Mouse (Mus musculus) kidney, adult 8-10 months (tissue): ENCODE measurements at regions not wholly inside any gene's neighbourhood (a gene's known extent, or its start where the extent isn't known, plus 50 kb on each side); places are given as distances from the start of the nearest gene placed in this dataset.
"Not testable (repeated sequence)": the region's sequence is repeated elsewhere in the genome, so short reads cannot be mapped to it uniquely, and the experiment has no call there.

Source experiments
- DNase-seq, 2 experiments: peaks; one replicate each; pipeline ENCODE4 v3.0.0; 2022

- DNase-seq = no peak
These were observed 544.9 kb downstream of the Pdcd6ip start for GRCm38 (mm10) chr9:113162897-113163874.

DNA sequence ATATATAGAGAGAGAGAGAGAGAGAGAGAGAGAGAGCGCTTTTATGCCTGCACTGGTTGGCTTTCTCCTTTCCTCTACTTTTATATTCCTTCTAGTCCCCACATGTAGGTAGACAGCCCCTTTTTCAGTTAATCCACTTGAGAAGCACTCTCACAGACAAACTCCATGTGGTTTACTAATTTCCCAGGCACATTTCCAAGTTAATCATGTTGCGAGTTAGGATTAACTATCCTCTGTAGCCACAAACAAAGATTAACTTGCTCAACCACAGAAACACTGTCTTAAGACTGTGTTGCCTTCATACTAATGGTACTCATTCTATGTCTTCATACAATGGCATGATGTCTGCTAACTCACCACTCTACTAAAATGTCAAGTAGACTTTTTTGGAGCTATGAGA is 548.0 kb downstream of the Pdcd6ip start:
- peak in 1 of 2 experiments; percentile 5 for DNase-seq

DNA sequence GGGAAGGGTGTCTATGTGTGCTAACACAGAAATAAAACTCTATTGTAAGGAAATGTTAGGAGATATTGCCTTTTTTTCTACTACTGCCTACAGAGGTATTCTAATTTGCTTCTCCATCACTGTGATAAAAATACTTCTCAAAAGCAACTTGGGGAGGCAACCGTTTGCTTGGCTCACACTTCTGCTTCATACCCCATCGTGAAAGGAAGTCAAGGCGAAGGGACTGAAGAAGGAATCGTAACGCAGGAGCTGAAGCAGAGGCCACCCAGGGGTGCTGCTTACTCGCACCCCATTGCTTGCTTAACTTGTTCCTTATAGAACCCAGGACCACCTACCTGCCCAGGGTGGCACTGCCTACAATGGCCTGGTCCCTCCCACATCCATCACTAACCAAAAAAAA is 550.0 kb downstream of the Pdcd6ip start:
- no peak for DNase-seq

- DNase-seq = no peak
These were observed 550.5 kb downstream of the Pdcd6ip start for GRCm38 (mm10) chr9:113157474-113158076.

- peak in 1 of 2 experiments; percentile 4 for DNase-seq
These were observed 551.4 kb downstream of the Pdcd6ip start for GRCm38 (mm10) chr9:113156707-113157106.

- DNase-seq = no peak
These were observed 559.0 kb downstream of the Pdcd6ip start for GRCm38 (mm10) chr9:113149084-113149483.

GRCm38 (mm10) chr9:113146571-113146970 is 561.5 kb downstream of the Pdcd6ip start:
- peak in 1 of 2 experiments; percentile 7 for DNase-seq

DNA sequence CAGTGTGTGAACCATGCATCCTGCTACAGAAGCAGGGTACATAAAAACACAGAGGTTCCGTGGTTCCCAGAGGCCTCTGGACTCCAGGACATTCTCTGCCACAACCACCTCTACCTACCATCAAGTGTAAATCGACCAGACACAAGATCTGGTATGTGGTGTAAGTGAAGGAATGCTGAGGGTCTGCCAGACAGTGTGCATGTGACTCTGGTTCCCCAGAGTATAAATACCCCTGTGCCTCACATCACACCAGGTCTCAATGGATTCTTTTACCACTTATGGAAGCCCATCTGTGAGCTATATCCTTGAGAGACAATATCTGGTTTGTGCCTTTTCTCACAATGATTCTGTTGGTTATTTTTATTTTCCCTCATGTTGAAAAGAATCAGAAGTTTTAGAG is 563.0 kb downstream of the Pdcd6ip start:
- DNase-seq = no peak

- no peak for DNase-seq
These were observed 573.4 kb downstream of the Pdcd6ip start for GRCm38 (mm10) chr9:113134611-113135010.

- peak in 1 of 2 experiments; percentile 9 for DNase-seq
These were observed 584.9 kb downstream of the Pdcd6ip start for GRCm38 (mm10) chr9:113123004-113123692.

DNA sequence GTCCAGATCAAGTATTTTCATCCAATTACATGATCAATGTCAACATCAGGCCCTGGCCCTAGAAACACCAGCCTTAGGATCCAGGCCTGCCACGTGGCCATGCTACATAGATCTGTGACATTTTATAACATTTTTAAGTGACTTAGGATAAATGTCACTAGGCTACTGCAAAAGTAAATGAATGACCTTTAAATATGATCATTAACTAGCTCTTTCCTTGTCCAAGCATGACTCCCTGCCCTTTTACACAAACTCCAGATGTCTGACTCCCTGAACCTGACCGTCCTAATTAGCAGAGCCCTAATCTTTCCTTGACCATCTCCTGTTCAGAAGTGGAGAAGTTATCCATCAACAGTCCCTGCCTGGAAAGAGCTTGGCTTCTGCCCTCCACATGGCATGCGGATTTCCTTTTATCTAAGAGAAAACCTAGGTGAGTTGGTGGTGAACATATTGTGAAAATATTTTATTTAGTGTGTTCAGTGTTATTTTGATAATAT is 585.8 kb downstream of the Pdcd6ip start:
- peak; percentile 21 to 58 for DNase-seq

DNA sequence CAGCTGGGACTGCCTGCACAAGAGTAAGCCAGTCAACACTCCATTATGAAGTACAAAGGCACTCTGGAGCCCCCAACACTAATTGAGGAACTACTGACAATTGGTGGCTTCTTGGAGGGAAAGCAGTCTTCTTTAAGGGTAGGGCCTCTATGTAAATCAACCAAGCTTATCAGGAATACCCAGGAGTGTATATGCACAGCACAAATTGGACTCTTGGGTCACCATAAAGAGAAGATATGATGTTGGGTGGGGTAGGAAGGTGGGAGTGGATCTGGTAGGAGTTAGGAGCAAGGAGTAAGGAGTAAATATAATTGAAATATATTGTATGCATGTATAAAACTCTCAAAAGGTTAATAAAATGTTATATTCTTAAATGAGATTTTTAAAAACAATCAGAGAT is 587.7 kb downstream of the Pdcd6ip start:
- DNase-seq = no peak

GRCm38 (mm10) chr9:113119721-113120120 is 588.3 kb downstream of the Pdcd6ip start:
- no peak for DNase-seq

- no peak for DNase-seq
These were observed 592.5 kb downstream of the Pdcd6ip start for GRCm38 (mm10) chr9:113115576-113115975.

GRCm38 (mm10) chr9:113112753-113113152 is 595.3 kb downstream of the Pdcd6ip start:
- DNase-seq = no peak

- DNase-seq = no peak
These were observed 606.3 kb downstream of the Pdcd6ip start for GRCm38 (mm10) chr9:113101733-113102132.

- no peak for DNase-seq
These were observed 607.4 kb downstream of the Pdcd6ip start for GRCm38 (mm10) chr9:113100641-113101040.

- DNase-seq = not testable (repeated sequence)
These were observed 612.6 kb downstream of the Pdcd6ip start for GRCm38 (mm10) chr9:113095421-113095820.

DNA sequence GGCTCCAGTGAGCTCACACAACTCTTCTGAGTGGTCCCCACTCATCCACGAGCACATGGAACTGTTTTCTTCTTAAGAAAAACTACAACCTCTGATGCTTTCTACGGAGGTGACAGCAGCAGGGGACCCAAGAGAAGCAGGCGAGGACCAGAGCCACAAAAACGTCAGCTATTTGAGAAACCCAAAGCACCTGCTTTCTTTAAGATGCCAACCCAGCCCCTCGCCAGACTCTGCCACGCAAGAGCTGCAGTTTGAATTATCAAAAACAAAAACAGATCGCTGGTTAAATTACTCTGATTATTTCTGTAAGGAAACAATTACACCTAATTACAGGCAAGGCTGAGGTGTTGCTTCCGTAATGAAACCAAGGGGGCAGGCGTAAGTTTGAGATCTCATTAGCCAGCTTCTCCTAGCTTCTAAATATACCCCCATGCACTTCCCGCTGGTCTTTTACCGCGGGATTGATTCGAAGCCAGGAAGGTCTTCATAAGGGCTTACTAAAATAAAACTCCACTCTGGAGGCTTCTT is 614.1 kb downstream of the Pdcd6ip start:
- no peak for DNase-seq

GRCm38 (mm10) chr9:113091881-113092280 is 616.2 kb downstream of the Pdcd6ip start:
- DNase-seq = no peak

- no peak for DNase-seq
These were observed 620.3 kb downstream of the Pdcd6ip start for GRCm38 (mm10) chr9:113087786-113088185.

GRCm38 (mm10) chr9:113085281-113085810 is 622.7 kb downstream of the Pdcd6ip start:
- no peak for DNase-seq

DNA sequence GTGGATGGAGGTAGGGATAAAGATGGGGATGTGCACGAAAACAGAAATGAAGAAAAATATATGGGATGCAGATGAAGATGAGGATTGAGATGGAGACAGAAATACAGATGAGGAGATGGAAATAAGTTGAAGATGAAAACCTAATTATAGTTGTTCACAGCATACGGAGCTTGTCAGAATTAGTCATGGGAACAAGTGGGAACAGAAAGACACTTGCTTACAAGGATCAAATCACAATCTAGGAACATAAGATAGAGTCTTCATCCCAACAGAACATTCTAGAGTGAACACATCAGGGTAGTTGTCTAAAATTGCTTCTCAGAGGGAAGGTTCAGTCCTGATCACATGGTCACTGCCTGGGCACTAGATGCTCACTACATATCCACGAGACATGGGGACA is 633.2 kb downstream of the Pdcd6ip start:
- no peak for DNase-seq
